Mouse (Mus musculus): ENCODE results near the gene Gm17622. TPM values are rescaled to one million over a fixed set of nuclear protein-coding genes. Genes with fewer than 3 reads are reported as not detected.

Gene Gm17622
- polyA plus RNA-seq, 1 experiment: not detected

- WGBS: 57% methylated on average over 4 of the region's 4 CpGs
These were observed 13.3 kb upstream of the Gm17622 start for GRCm38 (mm10) chr13:96477226-96477625.

GRCm38 (mm10) chr13:96478991-96479390 is 11.5 kb upstream of the Gm17622 start:
- Histone ChIP-seq H3K4me3 (ENCODE audit: low read depth, low read length) (no peak overlapping the region), H3K4me1 (ENCODE audit: control insufficient read depth, insufficient read depth, insufficient read length, low read length) (no peaks in the 10 kb centered on the region), H3K27ac (ENCODE audit: insufficient read depth, low read depth, low read length) (no peak overlapping the region), H3K36me3 (ENCODE audit: control insufficient read depth, insufficient read depth, low read length) (peaks cover 9% of the 10 kb centered on the region; the same call in 1 of the 2 replicates), H3K27me3 (ENCODE audit: control insufficient read depth, insufficient read depth, low read length) (no peaks in the 10 kb centered on the region)
- 88% methylated on average over 1 of the region's 1 CpGs for WGBS
- TF ChIP-seq CTCF (IDR thresholded peaks at IDR 0.05; ENCODE audit: extremely low read depth, insufficient read length, insufficient replicate concordance, low read depth, low read length) (no peak), POLR2A (IDR thresholded peaks at IDR 0.05; ENCODE audit: low read depth, low read length) (no peak)

More at GRCm38 (mm10) chr13:96477226-96477625, 13.3 kb upstream of the Gm17622 start:
- Histone ChIP-seq H3K4me3 (ENCODE audit: low read depth, low read length) (no peak overlapping the region), H3K27me3 (ENCODE audit: control insufficient read depth, insufficient read depth, low read length) (no peaks in the 10 kb centered on the region), H3K4me1 (ENCODE audit: control insufficient read depth, insufficient read depth, insufficient read length, low read length) (no peaks in the 10 kb centered on the region), H3K36me3 (ENCODE audit: control insufficient read depth, insufficient read depth, low read length) (peaks cover 5% of the 10 kb centered on the region; the same call in 1 of the 2 replicates), H3K27ac (ENCODE audit: insufficient read depth, low read depth, low read length) (no peak overlapping the region)
- TF ChIP-seq CTCF (IDR thresholded peaks at IDR 0.05; ENCODE audit: extremely low read depth, insufficient read length, insufficient replicate concordance, low read depth, low read length) (no peak), POLR2A (IDR thresholded peaks at IDR 0.05; ENCODE audit: low read depth, low read length) (no peak)

- WGBS: 81% methylated on average over 6 of the region's 6 CpGs
These were observed 3.3 kb upstream of the Gm17622 start for GRCm38 (mm10) chr13:96487230-96487629.

GRCm38 (mm10) chr13:96487968-96488367 is 2.6 kb upstream of the Gm17622 start:
- Histone ChIP-seq H3K27ac (ENCODE audit: insufficient read depth, low read depth, low read length) (no peak overlapping the region), H3K36me3 (ENCODE audit: control insufficient read depth, insufficient read depth, low read length) (peaks cover 27% of the 10 kb centered on the region), H3K27me3 (ENCODE audit: control insufficient read depth, insufficient read depth, low read length) (no peaks in the 10 kb centered on the region), H3K4me1 (ENCODE audit: control insufficient read depth, insufficient read depth, insufficient read length, low read length) (no peaks in the 10 kb centered on the region), H3K4me3 (ENCODE audit: low read depth, low read length) (no peak overlapping the region)
- 97% methylated on average over 6 of the region's 6 CpGs for WGBS
- TF ChIP-seq POLR2A (IDR thresholded peaks at IDR 0.05; ENCODE audit: low read depth, low read length) (no peak), CTCF (IDR thresholded peaks at IDR 0.05; ENCODE audit: extremely low read depth, insufficient read length, insufficient replicate concordance, low read depth, low read length) (no peak)

More at GRCm38 (mm10) chr13:96487230-96487629, 3.3 kb upstream of the Gm17622 start:
- Histone ChIP-seq H3K36me3 (ENCODE audit: control insufficient read depth, insufficient read depth, low read length) (peaks cover 28% of the 10 kb centered on the region), H3K4me3 (ENCODE audit: low read depth, low read length) (no peak overlapping the region), H3K4me1 (ENCODE audit: control insufficient read depth, insufficient read depth, insufficient read length, low read length) (no peaks in the 10 kb centered on the region), H3K27ac (ENCODE audit: insufficient read depth, low read depth, low read length) (no peak overlapping the region), H3K27me3 (ENCODE audit: control insufficient read depth, insufficient read depth, low read length) (no peaks in the 10 kb centered on the region)
- TF ChIP-seq POLR2A (IDR thresholded peaks at IDR 0.05; ENCODE audit: low read depth, low read length) (no peak), CTCF (IDR thresholded peaks at IDR 0.05; ENCODE audit: extremely low read depth, insufficient read length, insufficient replicate concordance, low read depth, low read length) (no peak)

- TF ChIP-seq POLR2A (IDR thresholded peaks at IDR 0.05; ENCODE audit: low read depth, low read length) (no peak), CTCF (IDR thresholded peaks at IDR 0.05; ENCODE audit: extremely low read depth, insufficient read length, insufficient replicate concordance, low read depth, low read length) (no peak)
- no peak overlapping the region for H3K4me3 ChIP-seq (ENCODE audit: low read depth, low read length)
- no peak overlapping the region for H3K27ac ChIP-seq (ENCODE audit: insufficient read depth, low read depth, low read length)
- no peaks in the 10 kb centered on the region for H3K4me1 ChIP-seq (ENCODE audit: control insufficient read depth, insufficient read depth, insufficient read length, low read length)
- WGBS: 83% methylated on average over 8 of the region's 8 CpGs
- H3K27me3 ChIP-seq (ENCODE audit: control insufficient read depth, insufficient read depth, low read length): no peaks in the 10 kb centered on the region
- H3K36me3 ChIP-seq (ENCODE audit: control insufficient read depth, insufficient read depth, low read length): peaks cover 11% of the 10 kb centered on the region
These were observed 6.1 kb downstream of the Gm17622 start for GRCm38 (mm10) chr13:96496630-96497029.

GRCm38 (mm10) chr13:96499891-96500290 is 9.4 kb downstream of the Gm17622 start:
- WGBS: 75% methylated on average over 2 of the region's 2 CpGs
- Histone ChIP-seq H3K36me3 (ENCODE audit: control insufficient read depth, insufficient read depth, low read length) (peaks cover 9% of the 10 kb centered on the region), H3K4me3 (ENCODE audit: low read depth, low read length) (no peak overlapping the region), H3K4me1 (ENCODE audit: control insufficient read depth, insufficient read depth, insufficient read length, low read length) (no peaks in the 10 kb centered on the region), H3K27me3 (ENCODE audit: control insufficient read depth, insufficient read depth, low read length) (no peaks in the 10 kb centered on the region), H3K27ac (ENCODE audit: insufficient read depth, low read depth, low read length) (no peak overlapping the region)
- TF ChIP-seq POLR2A (IDR thresholded peaks at IDR 0.05; ENCODE audit: low read depth, low read length) (no peak), CTCF (IDR thresholded peaks at IDR 0.05; ENCODE audit: extremely low read depth, insufficient read length, insufficient replicate concordance, low read depth, low read length) (no peak)

GRCm38 (mm10) chr13:96505661-96506060 is 15.1 kb downstream of the Gm17622 start:
- TF ChIP-seq CTCF (IDR thresholded peaks at IDR 0.05; ENCODE audit: extremely low read depth, insufficient read length, insufficient replicate concordance, low read depth, low read length): no peak
- no peak for TF ChIP-seq POLR2A (IDR thresholded peaks at IDR 0.05; ENCODE audit: low read depth, low read length)
- H3K27me3 ChIP-seq (ENCODE audit: control insufficient read depth, insufficient read depth, low read length): no peaks in the 10 kb centered on the region
- no peak overlapping the region for H3K27ac ChIP-seq (ENCODE audit: insufficient read depth, low read depth, low read length)
- 84% methylated on average over 4 of the region's 4 CpGs for WGBS
- 0 out of 2 replicates have a peak, but pooled peaks cover 4% of the 10 kb centered on the region for H3K4me1 ChIP-seq (ENCODE audit: control insufficient read depth, insufficient read depth, insufficient read length, low read length)
- H3K36me3 ChIP-seq (ENCODE audit: control insufficient read depth, insufficient read depth, low read length): peaks cover 3% of the 10 kb centered on the region
- H3K4me3 ChIP-seq (ENCODE audit: low read depth, low read length): no peak overlapping the region

Data from small intestine, adult 2 months (tissue).